8 mouse cellular contexts compared by ENCODE assay signal in genomic region chr6:70805820-70806513, GRCm38 (mm10). TPM values are rescaled to one million over a fixed set of nuclear protein-coding genes. Genes with fewer than 3 reads are reported as not detected.
DNase-seq lines count a peak whose midpoint lies in the region; ATAC-seq and TF ChIP-seq lines count a peak whose summit lies in the region.

No protein-coding gene starts in this region.

- no peak for TF ChIP-seq EP300 in liver, embryonic 14.5 days (IDR thresholded peaks at IDR 0.05; ENCODE audit: low read depth)

- no peaks in the 10 kb centered on the region for H3K36me3 ChIP-seq in ES-E14 (ENCODE audit: control insufficient read depth, insufficient read depth, low read length, poor library complexity, severe bottlenecking)
- no peaks in the 10 kb centered on the region for H3K36me3 ChIP-seq in erythroblast, embryonic 14.5 days (ENCODE audit: control insufficient read depth)
- H3K36me3 ChIP-seq in heart, embryonic 14.5 days (ENCODE audit: control insufficient read depth, insufficient read depth, low read length), result no peaks in the 10 kb centered on the region
- no peaks in the 10 kb centered on the region for H3K36me3 ChIP-seq in liver, embryonic 14.5 days (replicated peaks; ENCODE audit: control insufficient read depth, insufficient read depth, low read depth)
- no peaks in the 10 kb centered on the region for H3K36me3 ChIP-seq in neural tube, embryonic 12.5 days

- TF ChIP-seq POLR2A in brain, embryonic 14.5 days (IDR thresholded peaks at IDR 0.05; ENCODE audit: borderline replicate concordance, extremely low read depth, insufficient read depth, insufficient read length, poor library complexity, severe bottlenecking), result no peak

- no peaks in the 10 kb centered on the region for H3K9me3 ChIP-seq in ES-E14 (ENCODE audit: control insufficient read depth, insufficient read depth, low read depth, low read length)
- H3K9me3 ChIP-seq in erythroblast, embryonic 14.5 days (ENCODE audit: control insufficient read depth, low read length), result no peaks in the 10 kb centered on the region
- no peaks in the 10 kb centered on the region for H3K9me3 ChIP-seq in heart, embryonic 14.5 days (ENCODE audit: control insufficient read depth, low read length)
- H3K9me3 ChIP-seq in liver, embryonic 14.5 days (ENCODE audit: control insufficient read depth, low read length), result no peaks in the 10 kb centered on the region
- no peaks in the 10 kb centered on the region for H3K9me3 ChIP-seq in neural tube, embryonic 12.5 days

- peak; percentile 79; the same call in 1 of the 2 replicates for TF ChIP-seq CTCF in brain, embryonic 14.5 days (IDR thresholded peaks at IDR 0.05; ENCODE audit: borderline replicate concordance, extremely low read depth, insufficient read depth, insufficient read length)
- peak; percentile 86 for TF ChIP-seq CTCF in liver, embryonic 14.5 days (IDR thresholded peaks at IDR 0.05; ENCODE audit: low read depth)

- no peak overlapping the region for H3K27ac ChIP-seq in ES-E14 (ENCODE audit: insufficient read depth, low read depth, low read length, poor library complexity, severe bottlenecking)
- no peak overlapping the region for H3K27ac ChIP-seq in heart, embryonic 14.5 days (replicated peaks in 1 of 2; ENCODE audit: control insufficient read depth in 1 of 2, insufficient read depth in 1 of 2, low read depth in 2 of 2, low read length in 2 of 2)
- no peak overlapping the region for H3K27ac ChIP-seq in liver, embryonic 14.5 days
- no peak overlapping the region for H3K27ac ChIP-seq in neural tube, embryonic 12.5 days

- H3K4me3 ChIP-seq in ES-E14 (ENCODE audit: insufficient read depth in 1 of 2, low read depth in 1 of 2, low read length in 2 of 2, poor library complexity in 1 of 2, severe bottlenecking in 1 of 2), result peak overlapping the region in 1 of 2 experiments; percentile 20; a peak in 2 of 4 replicates
- peak overlapping the region; percentile 11 for H3K4me3 ChIP-seq in erythroblast, embryonic 14.5 days (replicated peaks)
- H3K4me3 ChIP-seq in heart, embryonic 14.5 days (ENCODE audit: control insufficient read depth in 1 of 2, insufficient read depth in 1 of 2, low read depth in 1 of 2, low read length in 2 of 2), result peak overlapping the region; percentile 15 to 19; a peak in 3 of 4 replicates
- H3K4me3 ChIP-seq in liver, embryonic 14.5 days (ENCODE audit: insufficient read depth in 1 of 2, low read depth in 2 of 2, low read length in 2 of 2), result no peak overlapping the region
- H3K4me3 ChIP-seq in neural tube, embryonic 12.5 days, result no peak overlapping the region

- peaks cover 2 to 5% of the 10 kb centered on the region in 2 experiments; a peak in 3 of 4 replicates for H3K4me1 ChIP-seq in ES-E14 (ENCODE audit: control insufficient read depth in 2 of 2, insufficient read depth in 2 of 2, low read length in 2 of 2, poor library complexity in 1 of 2)
- peaks cover 24% of the 10 kb centered on the region for H3K4me1 ChIP-seq in erythroblast, embryonic 14.5 days (ENCODE audit: control insufficient read depth)
- H3K4me1 ChIP-seq in heart, embryonic 14.5 days (ENCODE audit: control insufficient read depth in 2 of 2, insufficient read depth in 2 of 2, low read length in 2 of 2), result peaks cover 6 to 7% of the 10 kb centered on the region in 2 experiments; a peak in 2 of 4 replicates
- H3K4me1 ChIP-seq in liver, embryonic 14.5 days (replicated peaks; ENCODE audit: control insufficient read depth in 2 of 2, insufficient read depth in 2 of 2, low read length in 1 of 2), result peaks cover 7 to 11% of the 10 kb centered on the region in 2 experiments; a peak in 3 of 4 replicates
- H3K4me1 ChIP-seq in neural tube, embryonic 12.5 days, result 0 out of 2 replicates have a peak, but pooled peaks cover 3% of the 10 kb centered on the region

- in situ Hi-C loops in ES-E14 (cut with MboI; ENCODE audit: low sequenced_read_pairs in 2 of 2, unreplicated experiment in 2 of 2), result no loop called here

- DNase-seq in ES-E14 (ENCODE audit: low read depth, low spot score), result peak; percentile 75
- peak; percentile 85 for DNase-seq in brain, embryonic 14.5 days (ENCODE audit: low read depth)
- DNase-seq in kidney, postnatal 10 days, result peak; percentile 80
- peak in 1 of 3 experiments; percentile 61 for DNase-seq in liver, embryonic 14.5 days (ENCODE audit: low read depth in 3 of 3, low spot score in 3 of 3)
- DNase-seq in thymus, postnatal 14 days, result peak; percentile 67

- no peak overlapping the region for H3K9ac ChIP-seq in ES-E14 (ENCODE audit: insufficient read depth, low read depth, low read length, poor library complexity, severe bottlenecking)
- no peak overlapping the region for H3K9ac ChIP-seq in heart, embryonic 14.5 days (ENCODE audit: low read length)
- no peak overlapping the region for H3K9ac ChIP-seq in liver, embryonic 14.5 days (replicated peaks)
- no peak overlapping the region for H3K9ac ChIP-seq in neural tube, embryonic 12.5 days

- H3K27me3 ChIP-seq in erythroblast, embryonic 14.5 days (ENCODE audit: control insufficient read depth), result peaks cover 3% of the 10 kb centered on the region; the same call in 1 of the 2 replicates
- no peaks in the 10 kb centered on the region for H3K27me3 ChIP-seq in heart, embryonic 14.5 days (ENCODE audit: control insufficient read depth, insufficient read depth, low read length)
- H3K27me3 ChIP-seq in liver, embryonic 14.5 days (ENCODE audit: control insufficient read depth, insufficient read depth, low read length), result no peaks in the 10 kb centered on the region
- H3K27me3 ChIP-seq in neural tube, embryonic 12.5 days (replicated peaks), result no peaks in the 10 kb centered on the region

- H3K4me2 ChIP-seq in heart, embryonic 14.5 days (ENCODE audit: low read length), result peak overlapping the region; percentile 56
- H3K4me2 ChIP-seq in liver, embryonic 14.5 days (ENCODE audit: low read depth), result peak overlapping the region; percentile 63
- peak overlapping the region; percentile 14 for H3K4me2 ChIP-seq in neural tube, embryonic 12.5 days (replicated peaks)

- ATAC-seq in heart, embryonic 14.5 days (ENCODE audit: insufficient number of reproducible peaks, insufficient read depth, low FRiP score, low read depth), result 0 out of 2 replicates have a peak, but pooled peaks have one; percentile 36
- ATAC-seq in liver, embryonic 14.5 days (ENCODE audit: insufficient read depth), result peak; percentile 53; the same call in 1 of the 2 replicates
- ATAC-seq in neural tube, embryonic 12.5 days (ENCODE audit: low FRiP score, low read depth), result peak; percentile 74

- 14% methylated on average over 13 of the region's 13 CpGs for WGBS in heart, embryonic 14.5 days
- WGBS in liver, embryonic 14.5 days (ENCODE audit: insufficient replicate concordance), result 19% methylated on average over 13 of the region's 13 CpGs
- 11% methylated on average over 13 of the region's 13 CpGs for WGBS in neural tube, embryonic 12.5 days

TF ChIP-seq in ES-E14, 5 proteins besides CTCF, POLR2A, EP300 and RAD21:
- TF ChIP-seq ZNF384 (IDR thresholded peaks at IDR 0.05; ENCODE audit: low read depth, low read length), result no peak

RNA-seq across cellular contexts. Expression of gene Rpia, which starts 13.9 kb away (rescaled TPM):
- total RNA-seq in ES-E14 (2012; rRNA removed), result 8.0 and 11.0 TPM in 2 replicates
- 21.6 and 25.6 TPM in 2 replicates for polyA plus RNA-seq in brain, embryonic 14.5 days (2012; rRNA removed)
- polyA plus RNA-seq in erythroblast, embryonic 14.5 days (2012), result 1.7 and 3.0 TPM in 2 replicates
- 1.4 and 1.5 TPM in 2 replicates for polyA plus RNA-seq in heart, embryonic 14.5 days (2014; fragmentation: Nextera tagmentation; extraction: Ambion mirVana)
- polyA plus RNA-seq in liver, embryonic 14.5 days (2012; rRNA removed), result 24.4 and 36.7 TPM in 2 replicates
- polyA plus RNA-seq in liver, embryonic 14.5 days (2014; fragmentation: Nextera tagmentation; extraction: Ambion mirVana), result 4.5 and 4.7 TPM in 2 replicates
- polyA plus RNA-seq in neural tube, embryonic 12.5 days (2016; fragmentation: Nextera tagmentation; extraction: Ambion mirVana), result 2.9 and 3.6 TPM in 2 replicates

RNA-seq across cellular contexts. Expression of gene Eif2ak3, which starts 38.3 kb away (rescaled TPM):
- 33.9 and 53.9 TPM in 2 replicates for total RNA-seq in ES-E14 (2012; rRNA removed)
- 17.2 and 20.2 TPM in 2 replicates for polyA plus RNA-seq in brain, embryonic 14.5 days (2012; rRNA removed)
- polyA plus RNA-seq in erythroblast, embryonic 14.5 days (2012), result 0.09 and 0.44 TPM in 2 replicates
- polyA plus RNA-seq in heart, embryonic 14.5 days (2014; fragmentation: Nextera tagmentation; extraction: Ambion mirVana), result 5.0 and 5.3 TPM in 2 replicates
- 3.2 and 3.3 TPM in 2 replicates for polyA plus RNA-seq in liver, embryonic 14.5 days (2012; rRNA removed)
- 2.3 and 2.5 TPM in 2 replicates for polyA plus RNA-seq in liver, embryonic 14.5 days (2014; fragmentation: Nextera tagmentation; extraction: Ambion mirVana)
- polyA plus RNA-seq in neural tube, embryonic 12.5 days (2016; fragmentation: Nextera tagmentation; extraction: Ambion mirVana), result 17.2 and 17.7 TPM in 2 replicates

Comparison
In these comparisons a context has a peak if more than half of its experiments do, and no peak if none do; other contexts are left out.
1. H3K4me3 ChIP-seq: peak in erythroblast, embryonic 14.5 days (single experiment) and heart, embryonic 14.5 days (2 of 2); none in liver, embryonic 14.5 days (0 of 2) and neural tube, embryonic 12.5 days (single experiment).
2. Peak in every context shown above with its lines, with median percentiles within 50 percentile points of each other: ATAC-seq and H3K4me2 ChIP-seq.